Mouse (Mus musculus) c-Kit-positive CD71-positive TER-119-positive erythroid progenitor cells, embryonic 14.5 days (primary cell): ENCODE data around the gene Zfp423.

Experiments
- DNase-seq: peaks from one replicate; pipeline ENCODE4 v3.0.0-alpha.2; 2013; ENCODE audit warnings: low spot score

The Zfp423 gene

GRCm38 (mm10) chr8:87803437-87803836 is 156.0 kb downstream of the Zfp423 start:
- DNase-seq = no peak

GRCm38 (mm10) chr8:87802571-87802970 is 156.8 kb downstream of the Zfp423 start:
- DNase-seq = no peak

GRCm38 (mm10) chr8:87800121-87800520 is 159.3 kb downstream of the Zfp423 start:
- DNase-seq = no peak

GRCm38 (mm10) chr8:87796234-87796633 is 163.2 kb downstream of the Zfp423 start:
- DNase-seq = no peak

- no peak for DNase-seq
Measured at GRCm38 (mm10) chr8:87794639-87795038, 164.8 kb downstream of the Zfp423 start.

- no peak for DNase-seq
Measured at GRCm38 (mm10) chr8:87791103-87791502, 168.3 kb downstream of the Zfp423 start.

GRCm38 (mm10) chr8:87784641-87785439 is 174.6 kb downstream of the Zfp423 start:
- DNase-seq = no peak

- no peak for DNase-seq
Measured at GRCm38 (mm10) chr8:87784227-87784626, 175.2 kb downstream of the Zfp423 start.

- DNase-seq = no peak
Measured at GRCm38 (mm10) chr8:87783198-87783597, 176.2 kb downstream of the Zfp423 start.

GRCm38 (mm10) chr8:87777586-87777985 is 181.8 kb downstream of the Zfp423 start:
- no peak for DNase-seq

GRCm38 (mm10) chr8:87775889-87776288 is 183.5 kb downstream of the Zfp423 start:
- no peak for DNase-seq

GRCm38 (mm10) chr8:87774966-87775365 is 184.4 kb downstream of the Zfp423 start:
- no peak for DNase-seq

GRCm38 (mm10) chr8:87772894-87773502 is 186.4 kb downstream of the Zfp423 start:
- DNase-seq = no peak

- DNase-seq = no peak
Measured at GRCm38 (mm10) chr8:87767882-87768281, 191.5 kb downstream of the Zfp423 start.

GRCm38 (mm10) chr8:87765276-87765675 is 194.1 kb downstream of the Zfp423 start:
- DNase-seq = no peak

GRCm38 (mm10) chr8:87758750-87759149 is 200.6 kb downstream of the Zfp423 start:
- no peak for DNase-seq

GRCm38 (mm10) chr8:87754853-87755252 is 204.5 kb downstream of the Zfp423 start:
- no peak for DNase-seq

GRCm38 (mm10) chr8:87753636-87754035 is 205.8 kb downstream of the Zfp423 start:
- no peak for DNase-seq

GRCm38 (mm10) chr8:87753148-87753547 is 206.2 kb downstream of the Zfp423 start:
- no peak for DNase-seq

GRCm38 (mm10) chr8:87752710-87753109 is 206.7 kb downstream of the Zfp423 start:
- DNase-seq = no peak

GRCm38 (mm10) chr8:87747582-87747981 is 211.8 kb downstream of the Zfp423 start:
- DNase-seq = no peak

GRCm38 (mm10) chr8:87747142-87747541 is 212.3 kb downstream of the Zfp423 start:
- DNase-seq = no peak

- no peak for DNase-seq
Measured at GRCm38 (mm10) chr8:87746072-87746471, 213.3 kb downstream of the Zfp423 start.
